Mouse (Mus musculus): ENCODE measurements around the gene Hhat.

Hhat gene

GRCm38 (mm10) chr1:192785046-192785961, 14.3 kb upstream of the Hhat start:
- DNase-seq (ENCODE audit: low read depth, low spot score): no peak

GRCm38 (mm10) chr1:192784374-192784773, 13.4 kb upstream of the Hhat start:
- no peak for DNase-seq (ENCODE audit: low read depth, low spot score)

GRCm38 (mm10) chr1:192781256-192781655, 10.2 kb upstream of the Hhat start:
- DNase-seq (ENCODE audit: low read depth, low spot score): no peak

GRCm38 (mm10) chr1:192778869-192779514, 8.0 kb upstream of the Hhat start:
- DNase-seq (ENCODE audit: low read depth, low spot score): no peak

- no peak for DNase-seq (ENCODE audit: low read depth, low spot score)
Observed at GRCm38 (mm10) chr1:192778206-192778605, 7.2 kb upstream of the Hhat start.

GRCm38 (mm10) chr1:192770130-192770494, 911 bp downstream of the Hhat start:
- DNase-seq (ENCODE audit: low read depth, low spot score): no peak

- DNase-seq (ENCODE audit: low read depth, low spot score): no peak
Observed at GRCm38 (mm10) chr1:192765531-192765930, 5.5 kb downstream of the Hhat start.

GRCm38 (mm10) chr1:192764547-192764946, 6.5 kb downstream of the Hhat start:
- no peak for DNase-seq (ENCODE audit: low read depth, low spot score)

- no peak for DNase-seq (ENCODE audit: low read depth, low spot score)
Observed at GRCm38 (mm10) chr1:192762946-192763933, 7.8 kb downstream of the Hhat start.

GRCm38 (mm10) chr1:192756674-192757073, 14.3 kb downstream of the Hhat start:
- DNase-seq (ENCODE audit: low read depth, low spot score): no peak

- no peak for DNase-seq (ENCODE audit: low read depth, low spot score)
Observed at GRCm38 (mm10) chr1:192755685-192756606, 15.1 kb downstream of the Hhat start.

GRCm38 (mm10) chr1:192755246-192755645, 15.8 kb downstream of the Hhat start:
- no peak for DNase-seq (ENCODE audit: low read depth, low spot score)

- no peak for DNase-seq (ENCODE audit: low read depth, low spot score)
Observed at GRCm38 (mm10) chr1:192754268-192754667, 16.8 kb downstream of the Hhat start.

GRCm38 (mm10) chr1:192752659-192753601, 18.1 kb downstream of the Hhat start:
- DNase-seq (ENCODE audit: low read depth, low spot score): no peak

GRCm38 (mm10) chr1:192750042-192750437, 21.0 kb downstream of the Hhat start:
- no peak for DNase-seq (ENCODE audit: low read depth, low spot score)

GRCm38 (mm10) chr1:192749270-192750041, 21.6 kb downstream of the Hhat start:
- no peak for DNase-seq (ENCODE audit: low read depth, low spot score)

- no peak for DNase-seq (ENCODE audit: low read depth, low spot score)
Observed at GRCm38 (mm10) chr1:192746201-192746600, 24.8 kb downstream of the Hhat start.

- peak; percentile 60 for DNase-seq (ENCODE audit: low read depth, low spot score)
Observed at GRCm38 (mm10) chr1:192745240-192746101, 25.6 kb downstream of the Hhat start.
